Mouse (Mus musculus) gastrocnemius, adult 18-20 months (tissue): ENCODE measurements around the gene Irf4. TPM values are rescaled to one million over a fixed set of nuclear protein-coding genes. Genes with fewer than 3 reads are reported as not detected.
A peak's percentile ranks its signal among the peaks of the same experiment; 100 is the strongest.

Experiments
- DNase-seq: peaks from one replicate; pipeline ENCODE4 v3.0.0; 2021; ENCODE audit warnings: low spot score
- total RNA-seq, 2 experiments: library from RNA; stranded (reverse); gene quantifications; 2 replicates each; pipeline ENCODE4 v1.2.3; 2021

Irf4 gene
- total RNA-seq, 2 experiments from 2014 or later: 0.52 to 1.6 TPM

DNA sequence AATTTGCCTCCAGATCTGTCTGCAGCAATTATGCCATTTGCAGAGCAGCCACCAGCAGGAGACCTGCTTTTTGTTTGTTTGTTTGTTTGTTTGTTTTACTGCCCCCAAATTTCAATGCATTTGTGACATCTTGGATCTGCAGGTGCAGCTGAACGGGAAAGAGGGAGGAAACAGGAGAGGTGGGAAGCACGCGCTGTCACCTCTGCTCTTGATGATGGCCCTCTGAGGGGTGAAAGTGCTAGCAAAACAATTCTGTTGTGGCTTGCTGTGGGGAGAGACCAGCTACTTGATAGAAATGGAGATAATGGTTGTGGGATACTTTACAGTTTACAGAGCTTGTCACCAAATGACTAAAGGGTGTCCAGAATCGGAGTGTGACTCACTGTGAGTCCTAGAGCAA, 46.9 kb downstream of the Irf4 start:
- no peak for DNase-seq

DNA sequence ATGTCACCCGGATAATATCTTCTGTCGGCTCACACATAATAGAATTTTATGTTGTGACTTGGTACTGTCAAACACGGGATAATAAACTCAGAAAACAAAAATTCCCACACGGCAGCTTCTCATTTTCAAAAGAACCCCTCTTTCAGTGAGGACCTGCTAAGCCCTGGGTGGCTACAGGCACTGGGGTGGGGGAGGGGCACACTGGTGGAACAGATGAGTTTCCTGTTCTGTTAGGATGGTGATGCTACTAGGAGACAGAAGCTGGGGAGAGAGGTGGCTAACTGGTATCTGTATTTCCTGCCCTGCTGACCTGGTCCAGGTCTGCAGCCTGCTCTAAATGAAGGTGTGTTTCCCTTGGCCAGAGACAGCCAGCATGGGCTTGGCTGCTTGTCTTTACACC, 52.9 kb downstream of the Irf4 start:
- no peak for DNase-seq

DNA sequence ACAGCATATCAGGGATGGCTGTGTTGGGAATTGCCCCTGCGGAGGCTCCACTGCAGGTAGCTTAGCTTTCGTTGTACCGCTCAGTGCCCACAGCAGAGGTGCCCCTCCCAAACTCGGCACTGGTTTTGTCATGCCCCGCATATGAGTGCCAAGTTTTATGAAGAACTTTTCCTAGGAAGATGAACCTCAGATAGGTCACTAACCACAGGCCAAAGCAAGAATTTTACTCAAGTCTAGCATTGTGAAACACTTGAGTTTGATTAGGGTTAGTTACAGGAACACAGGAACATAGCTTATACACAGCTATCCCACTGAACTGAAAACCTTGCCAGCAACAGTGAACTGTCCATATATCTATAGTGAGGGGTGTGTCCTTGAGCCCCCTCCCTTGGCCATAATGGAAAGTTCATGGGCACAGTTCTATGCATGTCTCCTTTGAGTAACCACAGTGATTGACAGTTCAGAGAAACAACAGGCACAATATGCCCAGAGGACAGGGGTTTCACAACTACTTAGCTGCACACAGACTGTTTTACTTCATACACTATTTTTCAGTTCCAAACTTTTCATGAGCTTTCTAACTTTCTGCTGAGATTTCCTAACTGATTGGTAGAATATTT, 53.4 kb downstream of the Irf4 start:
- DNase-seq: no peak

DNA sequence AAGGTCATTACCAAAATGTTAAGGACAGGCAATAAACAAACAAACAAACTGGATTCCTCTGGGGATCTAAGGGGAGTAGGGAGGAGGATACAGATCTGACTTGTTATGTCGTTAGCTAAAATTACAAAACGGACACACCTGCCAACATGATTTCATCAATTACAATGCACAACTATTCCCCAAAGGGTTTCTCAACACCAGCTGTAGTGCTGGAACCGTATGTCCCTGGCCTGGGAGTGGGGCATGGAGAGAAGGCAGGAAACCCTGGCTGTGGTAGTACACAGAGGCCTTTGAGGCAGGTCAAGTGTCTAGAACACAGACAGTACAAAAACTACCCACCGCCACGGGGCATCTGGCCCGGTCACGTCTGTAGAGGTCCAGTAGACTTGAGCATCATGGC, 60.2 kb downstream of the Irf4 start:
- peak; percentile 68 for DNase-seq

DNA sequence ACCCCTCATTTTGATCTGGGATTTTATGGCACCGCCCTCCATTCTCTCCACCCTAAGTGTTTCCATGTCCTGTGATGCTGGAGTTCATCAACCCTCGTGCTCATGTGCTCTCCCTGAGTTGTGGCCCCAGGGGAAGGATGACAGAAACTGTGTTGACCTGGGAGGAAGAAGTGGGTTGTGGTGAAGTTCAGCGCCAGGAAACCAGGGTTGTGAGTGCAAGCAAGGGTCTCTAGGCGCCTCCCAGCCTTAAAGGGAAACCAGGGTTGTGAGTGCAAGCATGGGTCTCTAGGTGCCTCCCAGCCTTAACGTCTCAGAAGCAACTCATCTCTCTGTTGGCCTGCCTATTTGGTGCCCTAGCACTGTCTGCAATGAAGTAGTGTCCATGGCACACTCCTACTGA, 64.4 kb downstream of the Irf4 start:
- no peak for DNase-seq

DNA sequence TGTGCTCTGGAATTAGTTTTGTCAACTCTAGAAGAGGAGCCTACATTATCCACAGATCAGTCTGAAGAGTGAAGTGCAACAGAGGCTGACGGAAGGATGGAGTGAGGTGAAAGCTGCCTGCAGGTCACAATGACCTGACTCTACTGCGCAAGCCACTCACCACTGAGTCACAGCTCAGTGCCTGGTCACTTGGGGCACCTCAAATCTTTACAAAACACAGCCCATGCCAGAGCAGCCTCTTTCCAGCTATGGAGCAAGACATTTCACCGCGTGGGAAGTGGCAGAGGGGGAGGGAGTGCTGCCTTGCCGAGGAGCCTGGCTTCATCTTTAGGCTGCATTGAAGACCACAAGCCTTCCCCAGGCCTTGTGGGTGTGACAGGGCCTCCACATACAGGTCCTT, 65.2 kb downstream of the Irf4 start:
- no peak for DNase-seq

Other genes with a start within 250 kb of the Irf4 start
- gene Uqcrfs1, start 203.9 kb upstream of the Irf4 start, total RNA-seq: 100 to 1,000 TPM; 472 to 526 TPM
- gene Dusp22, start 89.2 kb upstream of the Irf4 start, total RNA-seq: 10 to 100 TPM; 46.9 to 47.9 TPM
- not detected for gene Hus1b, start 198.5 kb downstream of the Irf4 start, total RNA-seq
- gene Exoc2, start 224.9 kb downstream of the Irf4 start, total RNA-seq: 10 to 100 TPM; 12.5 to 13.3 TPM
- not detected for gene Gm5447, start 225.0 kb downstream of the Irf4 start, total RNA-seq